Mouse (Mus musculus) inflammation-experienced regulatory T-cells, adult 6 months (primary cell): ENCODE measurements around the gene Maml3. TPM values are rescaled to one million over a fixed set of nuclear protein-coding genes. Genes with fewer than 3 reads are reported as not detected.

Source experiments
- ATAC-seq: one replicate; pipeline ENCODE4 v1.8.0; 2017
- polyA plus RNA-seq, 3 experiments: library from polyadenylated mRNA; unstranded; fragments of 100-300 nt; shearing (Covaris generic); gene quantifications; one replicate each; pipeline ENCODE4 v1.2.1; 2017

Gene Maml3
- polyA plus RNA-seq, 3 experiments from 2014 or later = 0.68 to 2.2 TPM; not detected in 1

GRCm38 (mm10) chr3:51652701-51653100, 452.2 kb downstream of the Maml3 start:
- peak; percentile 32 for ATAC-seq

GRCm38 (mm10) chr3:51652292-51652691, 452.6 kb downstream of the Maml3 start:
- ATAC-seq = peak; percentile 72

- ATAC-seq = no peak
Measured at GRCm38 (mm10) chr3:51651149-51651548, 453.7 kb downstream of the Maml3 start.

GRCm38 (mm10) chr3:51649986-51650385, 454.9 kb downstream of the Maml3 start:
- no peak for ATAC-seq

- ATAC-seq = no peak
Measured at GRCm38 (mm10) chr3:51649426-51649825, 455.4 kb downstream of the Maml3 start.

DNA sequence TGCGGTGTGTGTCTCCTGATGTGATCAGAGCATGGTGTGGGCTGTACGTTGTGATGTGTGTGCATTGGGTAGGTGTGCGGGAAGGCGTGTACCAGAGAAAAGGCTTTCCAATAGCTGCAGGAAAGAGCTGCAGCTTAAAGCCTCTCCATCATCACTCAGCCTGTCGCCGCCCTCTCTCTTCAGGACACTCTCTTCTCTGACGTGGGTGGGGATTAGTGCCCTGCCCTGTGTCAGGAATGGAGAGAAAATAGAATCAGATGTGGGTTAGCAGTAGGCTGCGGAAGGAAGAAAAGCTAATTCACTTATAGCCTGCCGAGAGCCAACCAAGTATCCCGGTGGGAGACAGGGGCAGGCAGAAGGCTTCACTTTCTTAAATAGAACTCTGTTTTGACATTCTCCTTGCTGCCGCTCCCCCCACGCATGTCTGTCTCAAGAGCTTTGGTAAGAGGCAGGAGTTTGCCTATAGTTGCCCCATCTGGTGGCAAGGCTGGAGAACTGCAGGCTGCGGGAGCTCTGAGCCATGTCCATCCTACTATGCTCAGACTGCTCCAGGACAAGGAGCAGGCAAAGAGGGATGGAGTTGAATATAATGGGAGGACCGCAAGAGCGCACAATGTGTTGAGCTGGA, 456.7 kb downstream of the Maml3 start:
- ATAC-seq = peak; percentile 66

DNA sequence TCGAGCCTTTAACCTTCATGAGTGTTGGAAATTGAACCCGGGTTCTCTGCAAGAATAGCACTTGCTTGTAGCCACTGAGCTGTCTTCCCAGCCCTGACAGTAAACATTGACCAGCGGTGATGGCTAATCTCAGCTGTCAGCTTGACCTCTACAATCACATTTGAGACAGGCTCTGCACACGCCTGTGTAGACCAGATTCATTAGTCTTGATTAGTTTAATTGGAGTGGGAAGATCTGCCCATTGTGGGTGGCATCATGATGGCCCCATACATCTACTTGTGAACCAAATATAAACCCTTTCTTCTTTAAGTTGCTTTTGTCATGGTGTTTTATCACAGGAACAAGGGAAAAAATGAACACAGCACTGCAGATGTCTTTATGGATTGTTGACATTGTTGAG, 457.5 kb downstream of the Maml3 start:
- ATAC-seq = no peak

GRCm38 (mm10) chr3:51646301-51646700, 458.6 kb downstream of the Maml3 start:
- no peak for ATAC-seq

- ATAC-seq = no peak
Measured at GRCm38 (mm10) chr3:51645484-51645883, 459.4 kb downstream of the Maml3 start.

- ATAC-seq = no peak
Measured at GRCm38 (mm10) chr3:51638260-51638659, 466.6 kb downstream of the Maml3 start.

GRCm38 (mm10) chr3:51637326-51637725, 467.6 kb downstream of the Maml3 start:
- ATAC-seq = peak; percentile 25

- ATAC-seq = peak; percentile 79
Measured at GRCm38 (mm10) chr3:51636700-51637099, 468.2 kb downstream of the Maml3 start.

- no peak for ATAC-seq
Measured at GRCm38 (mm10) chr3:51635960-51636359, 468.9 kb downstream of the Maml3 start.

Other genes with a start within 250 kb of the Maml3 start
- gene Foxo1, start 163.3 kb upstream of the Maml3 start, polyA plus RNA-seq = 10 to 100 TPM; 16.2 to 33.9 (median 32.4) TPM